Mouse (Mus musculus) limb, embryonic 14.5 days (tissue): Measurements from ENCODE around the gene Nudt3. TPM values are rescaled to one million over a fixed set of nuclear protein-coding genes. Genes with fewer than 3 reads are reported as not detected.

Experiments used
- ATAC-seq: fragments of 200-750 bp; cut with Nextera tagmentation; 2 replicates; pipeline ENCODE4 v1.8.0; 2017; ENCODE audit warnings: low read depth, moderate number of reproducible peaks, moderate TSS enrichment; ENCODE audit not compliant: low FRiP score
- DNase-seq: peaks from one replicate; pipeline ENCODE4 v3.0.0-alpha.2; 2015; ENCODE audit warnings: low spot score
- H3K27ac ChIP-seq: fragments of 300-500 bp; sonication (generic); replicated peaks from 2 replicates; pipeline ENCODE4 v1.5.1; 2014; ENCODE audit warnings: low read depth, mild to moderate bottlenecking, low read length, moderate library complexity, mixed read lengths
- H3K27me3 ChIP-seq: fragments of 300-500 bp; sonication (generic); 2 replicates; pipeline ENCODE4 v1.6.1; 2014; ENCODE audit warnings: low read length, mixed read lengths; ENCODE audit not compliant: control insufficient read depth, insufficient read depth
- H3K36me3 ChIP-seq: fragments of 300-500 bp; sonication (generic); 2 replicates; pipeline ENCODE4 v1.6.1; 2014; ENCODE audit warnings: mild to moderate bottlenecking, low read length, moderate library complexity, mixed read lengths; ENCODE audit not compliant: control insufficient read depth, insufficient read depth
- H3K4me1 ChIP-seq: fragments of 300-500 bp; sonication (generic); 2 replicates; pipeline ENCODE4 v1.6.1; 2014; ENCODE audit warnings: antibody characterized with exemption, low read length, mixed read lengths; ENCODE audit not compliant: control insufficient read depth, insufficient read depth
- H3K4me2 ChIP-seq: fragments of 300-500 bp; sonication (generic); replicated peaks from 2 replicates; pipeline ENCODE4 v1.6.1; 2014; ENCODE audit warnings: low read depth, mild to moderate bottlenecking, low read length, moderate library complexity; ENCODE audit not compliant: severe bottlenecking
- H3K4me3 ChIP-seq: fragments of 300-500 bp; sonication (generic); replicated peaks from 2 replicates; pipeline ENCODE4 v1.5.1; 2014; ENCODE audit warnings: low read length
- H3K9ac ChIP-seq: fragments of 300-500 bp; sonication (generic); 2 replicates; pipeline ENCODE4 v1.6.1; 2014; ENCODE audit warnings: mild to moderate bottlenecking, low read depth, low read length, moderate library complexity; ENCODE audit not compliant: severe bottlenecking
- H3K9me3 ChIP-seq: fragments of 300-500 bp; sonication (generic); 2 replicates; pipeline ENCODE4 v1.6.1; 2016; ENCODE audit warnings: low read length; ENCODE audit not compliant: control insufficient read depth
- POLR2A ChIP-seq: fragments of 200-500 bp; IDR thresholded peaks from 2 replicates; pipeline ENCODE4 v1.8.0; 2012; ENCODE audit warnings: inconsistent platforms, mild to moderate bottlenecking, moderate library complexity, borderline replicate concordance; ENCODE audit not compliant: insufficient read depth, insufficient read length; ENCODE audit errors: extremely low read depth
- WGBS: fragments of 180-500 bp; shearing (Covaris S2); extraction: QIAGEN DNeasy Blood & Tissue Kit; methylation state at CpG from one replicate; pipeline ENCODE4 v1.1.7; 2014; 5-methylcytosine and 5-hydroxymethylcytosine counted together
- polyA plus RNA-seq, 2 experiments: library from polyadenylated mRNA; depleted of rRNA in 1 of 2; stranded (reverse) in 1 of 2; unstranded in 1 of 2; fragments of >200 nt; fragmentation: Nextera tagmentation in 1 of 2; extraction: Ambion mirVana in 1 of 2; gene quantifications; 2 replicates each; pipeline versions ENCODE4 v1.2.1 to v1.2.3; 2012 to 2014

Nudt3 gene
- polyA plus RNA-seq, 2 experiments, result 36.8 to 121 TPM

GRCm38 (mm10) chr17:27555075-27555511, 68.2 kb downstream of the Nudt3 start:
- peak; percentile 65 for DNase-seq
- 2% methylated on average over 29 of the region's 39 CpGs for WGBS

GRCm38 (mm10) chr17:27554062-27554960, 69.0 kb downstream of the Nudt3 start:
- no peaks in the 10 kb centered on the region for H3K36me3 ChIP-seq
- H3K27me3 ChIP-seq, result no peaks in the 10 kb centered on the region
- no peak for TF ChIP-seq POLR2A
- ATAC-seq (no peak), DNase-seq (no peak)
- peak overlapping the region; percentile 97 for H3K27ac ChIP-seq
- H3K9me3 ChIP-seq, result no peaks in the 10 kb centered on the region
- WGBS, result 44% methylated on average over 20 of the region's 20 CpGs
- H3K9ac ChIP-seq, result peak overlapping the region; percentile 87
- H3K4me2 ChIP-seq, result peak overlapping the region; percentile 82
- peak overlapping the region; percentile 81 for H3K4me3 ChIP-seq
- peaks cover 23% of the 10 kb centered on the region for H3K4me1 ChIP-seq

More at GRCm38 (mm10) chr17:27555075-27555511, 68.2 kb downstream of the Nudt3 start:
- 0 out of 2 replicates have a peak, but pooled peaks have one; percentile 36 for TF ChIP-seq POLR2A
- ATAC-seq, result peak; percentile 48
- peaks cover 3% of the 10 kb centered on the region; the same call in 1 of the 2 replicates for H3K36me3 ChIP-seq
- H3K9ac ChIP-seq, result peak overlapping the region; percentile 87
- H3K9me3 ChIP-seq, result no peaks in the 10 kb centered on the region
- peak overlapping the region; percentile 81 for H3K4me3 ChIP-seq
- peak overlapping the region; percentile 97 for H3K27ac ChIP-seq
- H3K4me2 ChIP-seq, result peak overlapping the region; percentile 82
- peaks cover 22% of the 10 kb centered on the region for H3K4me1 ChIP-seq
- no peaks in the 10 kb centered on the region for H3K27me3 ChIP-seq

GRCm38 (mm10) chr17:27552215-27553201, 70.8 kb downstream of the Nudt3 start:
- Histone ChIP-seq H3K27ac (no peak overlapping the region), H3K9ac (no peak overlapping the region), H3K36me3 (no peaks in the 10 kb centered on the region), H3K4me1 (peaks cover 11% of the 10 kb centered on the region; the same call in 1 of the 2 replicates), H3K4me2 (no peak overlapping the region), H3K4me3 (no peak overlapping the region), H3K27me3 (no peaks in the 10 kb centered on the region), H3K9me3 (no peaks in the 10 kb centered on the region)
- WGBS, result 77% methylated on average over 23 of the region's 23 CpGs
- TF ChIP-seq POLR2A, result no peak
- DNase-seq (no peak), ATAC-seq (no peak)

- H3K4me1 ChIP-seq, result peaks cover 11% of the 10 kb centered on the region; the same call in 1 of the 2 replicates
- H3K36me3 ChIP-seq, result no peaks in the 10 kb centered on the region
- no peaks in the 10 kb centered on the region for H3K9me3 ChIP-seq
- H3K9ac ChIP-seq, result no peak overlapping the region
- H3K27ac ChIP-seq, result no peak overlapping the region
- no peaks in the 10 kb centered on the region for H3K27me3 ChIP-seq
- no peak for TF ChIP-seq POLR2A
- WGBS, result 53% methylated on average over 10 of the region's 10 CpGs
- DNase-seq (no peak), ATAC-seq (no peak)
- H3K4me2 ChIP-seq, result no peak overlapping the region
- no peak overlapping the region for H3K4me3 ChIP-seq
These were observed 71.8 kb downstream of the Nudt3 start for GRCm38 (mm10) chr17:27551393-27551940.
